Mouse (Mus musculus): ENCODE data around the gene Snx27.
A peak's percentile ranks its signal among the peaks of the same experiment; 100 is the strongest.

Gene Snx27

GRCm38 (mm10) chr3:94582456-94582891, at the start of gene Snx27:
Snx27 (minus strand) TSS chr3:94582716.
- DNase-seq (ENCODE audit: low read depth, low spot score), result peak; percentile 90

- no peak for DNase-seq (ENCODE audit: low read depth, low spot score)
These were observed 47.4 kb upstream of the Snx27 start for GRCm38 (mm10) chr3:94629876-94630275.

- no peak for DNase-seq (ENCODE audit: low read depth, low spot score)
These were observed 46.2 kb upstream of the Snx27 start for GRCm38 (mm10) chr3:94628712-94629111.

GRCm38 (mm10) chr3:94624281-94624680, 41.8 kb upstream of the Snx27 start:
- DNase-seq (ENCODE audit: low read depth, low spot score), result no peak

GRCm38 (mm10) chr3:94622550-94622949, 40.0 kb upstream of the Snx27 start:
- DNase-seq (ENCODE audit: low read depth, low spot score), result no peak

- no peak for DNase-seq (ENCODE audit: low read depth, low spot score)
These were observed 39.4 kb upstream of the Snx27 start for GRCm38 (mm10) chr3:94621740-94622507.

- no peak for DNase-seq (ENCODE audit: low read depth, low spot score)
These were observed 34.2 kb upstream of the Snx27 start for GRCm38 (mm10) chr3:94616717-94617116.

- DNase-seq (ENCODE audit: low read depth, low spot score), result no peak
These were observed 30.9 kb upstream of the Snx27 start for GRCm38 (mm10) chr3:94613258-94613878.

GRCm38 (mm10) chr3:94612274-94612673, 29.8 kb upstream of the Snx27 start:
- DNase-seq (ENCODE audit: low read depth, low spot score), result no peak

- DNase-seq (ENCODE audit: low read depth, low spot score), result no peak
These were observed 29.3 kb upstream of the Snx27 start for GRCm38 (mm10) chr3:94611834-94612233.

- DNase-seq (ENCODE audit: low read depth, low spot score), result no peak
These were observed 28.8 kb upstream of the Snx27 start for GRCm38 (mm10) chr3:94611343-94611742.

- DNase-seq (ENCODE audit: low read depth, low spot score), result no peak
These were observed 28.1 kb upstream of the Snx27 start for GRCm38 (mm10) chr3:94610581-94610980.

- no peak for DNase-seq (ENCODE audit: low read depth, low spot score)
These were observed 27.1 kb upstream of the Snx27 start for GRCm38 (mm10) chr3:94609621-94610020.

GRCm38 (mm10) chr3:94601959-94602358, 19.4 kb upstream of the Snx27 start:
- DNase-seq (ENCODE audit: low read depth, low spot score), result no peak

GRCm38 (mm10) chr3:94597224-94597779, 14.8 kb upstream of the Snx27 start:
- DNase-seq (ENCODE audit: low read depth, low spot score), result no peak

GRCm38 (mm10) chr3:94595871-94596287, 13.4 kb upstream of the Snx27 start:
- DNase-seq (ENCODE audit: low read depth, low spot score), result no peak

GRCm38 (mm10) chr3:94591066-94591465, 8.6 kb upstream of the Snx27 start:
- no peak for DNase-seq (ENCODE audit: low read depth, low spot score)

GRCm38 (mm10) chr3:94587962-94588361, 5.4 kb upstream of the Snx27 start:
- DNase-seq (ENCODE audit: low read depth, low spot score), result no peak

- DNase-seq (ENCODE audit: low read depth, low spot score), result no peak
These were observed 428 bp upstream of the Snx27 start for GRCm38 (mm10) chr3:94582944-94583343.

GRCm38 (mm10) chr3:94581793-94582455, 592 bp downstream of the Snx27 start:
- peak; percentile 26 for DNase-seq (ENCODE audit: low read depth, low spot score)

- no peak for DNase-seq (ENCODE audit: low read depth, low spot score)
These were observed 1.3 kb downstream of the Snx27 start for GRCm38 (mm10) chr3:94581138-94581780.

- no peak for DNase-seq (ENCODE audit: low read depth, low spot score)
These were observed 8.0 kb downstream of the Snx27 start for GRCm38 (mm10) chr3:94574506-94574905.
